Mouse (Mus musculus): Measurements from ENCODE around the gene Myh7.
A peak's percentile ranks its signal among the peaks of the same experiment; 100 is the strongest.

The Myh7 gene

DNA sequence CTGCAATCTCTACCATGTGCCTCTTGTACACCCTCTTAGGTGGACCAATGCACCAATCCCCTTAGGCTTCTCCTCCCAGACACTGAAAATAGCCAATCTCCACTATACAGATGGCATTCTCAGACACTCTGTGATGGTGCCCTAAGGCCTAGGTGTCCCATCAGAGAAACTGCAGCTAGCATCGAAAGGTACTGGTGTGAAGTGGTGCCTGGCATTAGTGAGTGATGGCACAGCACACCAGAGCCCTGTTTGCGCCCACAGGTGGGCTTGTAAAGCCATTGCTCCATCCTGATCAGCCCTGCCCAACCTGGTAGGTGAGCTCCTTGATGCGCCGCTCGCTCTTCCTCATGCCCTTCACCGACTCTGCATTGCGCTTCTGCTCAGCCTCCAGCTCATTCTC is 50.5 kb downstream of the Myh7 start:
- DNase-seq (ENCODE audit: low spot score in 2 of 2) = no peak

- no peak for DNase-seq (ENCODE audit: low spot score in 2 of 2)
Measured at GRCm38 (mm10) chr14:54942479-54942878, 51.9 kb downstream of the Myh7 start.

DNA sequence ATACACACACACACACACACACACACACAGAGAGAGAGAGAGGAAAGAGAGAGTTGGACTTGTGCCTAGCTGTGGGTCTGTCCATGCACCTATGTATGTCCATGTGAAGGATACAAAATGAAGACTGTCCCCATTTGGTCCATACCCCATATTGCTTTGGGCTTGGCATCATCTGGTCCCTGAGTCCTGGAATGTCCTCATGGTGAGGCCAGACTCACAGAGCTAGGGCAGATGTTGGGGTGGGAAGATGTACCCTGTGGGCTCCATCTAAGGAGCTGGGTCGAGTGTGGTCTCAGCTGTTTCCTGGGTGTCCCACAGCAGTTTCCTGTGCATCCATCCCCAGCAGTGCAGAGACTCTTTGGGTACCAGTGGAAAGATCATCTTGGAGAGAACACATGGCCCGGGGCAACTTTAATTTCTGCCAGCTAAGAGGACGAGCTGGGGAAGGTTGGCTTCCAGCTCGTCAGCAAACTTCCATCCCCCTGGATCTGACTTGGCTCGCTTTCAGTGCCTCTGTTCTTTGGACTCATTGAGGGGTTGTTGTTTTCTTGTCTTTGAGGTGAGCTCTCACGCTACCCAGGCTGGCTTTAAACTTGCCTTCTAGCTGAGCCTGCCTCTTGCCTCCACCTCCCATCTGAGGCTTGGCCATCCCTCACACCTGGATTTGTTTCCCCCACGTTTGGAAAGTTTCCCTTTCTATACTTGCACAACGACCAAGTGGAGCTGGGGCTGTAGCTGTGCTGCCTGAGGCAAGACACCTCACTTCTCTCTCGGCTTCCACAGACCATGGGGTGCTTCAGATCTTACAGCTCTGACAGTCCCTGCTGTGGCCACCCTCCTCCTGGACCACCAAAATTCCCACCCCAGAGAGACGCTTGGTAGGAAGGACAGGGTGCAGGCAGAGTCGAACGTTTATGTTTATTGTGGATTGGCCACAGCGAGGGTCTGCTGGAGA is 53.1 kb downstream of the Myh7 start:
- no peak for DNase-seq (ENCODE audit: low spot score in 2 of 2)

DNA sequence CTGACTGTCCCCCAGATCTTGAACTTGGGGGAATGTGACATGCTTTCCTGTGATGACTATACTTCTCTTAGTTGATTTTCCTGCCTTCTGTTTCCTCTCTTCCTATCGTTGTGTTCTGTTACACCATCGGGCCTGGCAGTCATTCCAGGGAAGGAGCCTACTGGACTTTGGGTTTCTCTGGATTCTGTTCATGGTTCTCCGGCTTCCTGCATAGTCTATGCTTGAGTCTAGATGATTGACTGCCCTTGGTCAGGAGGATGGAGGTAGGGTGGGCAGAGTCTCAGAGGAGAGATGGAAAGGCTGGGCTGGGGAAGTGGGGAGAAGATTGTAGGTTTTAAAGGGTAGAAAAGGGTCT is 54.3 kb downstream of the Myh7 start:
- DNase-seq (ENCODE audit: low spot score in 2 of 2) = no peak

DNA sequence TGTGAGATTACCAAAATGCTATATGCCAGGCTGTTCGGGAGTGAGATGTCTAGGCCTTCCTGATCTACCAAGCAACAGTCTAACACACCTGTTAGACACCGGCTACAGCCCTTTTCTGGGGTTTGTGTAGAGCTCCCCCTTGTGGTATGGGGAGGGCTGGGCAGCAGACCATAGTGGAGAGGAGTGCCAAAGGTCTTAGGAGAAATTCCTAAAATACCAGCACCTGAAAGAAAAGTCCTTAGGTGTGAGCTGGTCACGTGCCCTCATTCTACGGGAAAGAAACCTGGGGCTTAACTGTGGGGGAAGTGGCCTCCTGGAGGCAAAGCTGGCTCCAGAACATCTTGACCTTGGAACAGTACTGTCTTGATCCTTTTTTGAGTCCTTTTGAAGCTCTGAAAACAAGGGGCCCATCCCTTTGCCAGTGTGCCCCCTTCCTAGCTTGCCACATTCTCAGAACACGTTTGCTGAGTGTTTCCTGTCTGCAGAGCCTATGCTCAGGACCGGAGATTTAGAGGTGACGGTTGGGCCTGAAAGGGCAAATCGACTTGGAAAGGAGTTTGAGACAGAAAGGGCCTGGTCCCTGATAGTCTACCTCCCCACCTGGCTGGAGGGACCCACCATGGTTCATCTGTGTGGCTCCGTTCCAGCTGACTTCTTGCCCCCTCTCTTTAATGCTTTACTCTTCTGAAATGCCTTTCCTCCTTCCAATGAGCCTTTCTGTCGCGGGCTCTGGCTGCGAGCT is 54.8 kb downstream of the Myh7 start:
- peak; percentile 42 to 72 for DNase-seq (ENCODE audit: low spot score in 2 of 2)

GRCm38 (mm10) chr14:54938431-54939219 is 55.8 kb downstream of the Myh7 start:
- DNase-seq (ENCODE audit: low spot score in 2 of 2) = no peak

DNA sequence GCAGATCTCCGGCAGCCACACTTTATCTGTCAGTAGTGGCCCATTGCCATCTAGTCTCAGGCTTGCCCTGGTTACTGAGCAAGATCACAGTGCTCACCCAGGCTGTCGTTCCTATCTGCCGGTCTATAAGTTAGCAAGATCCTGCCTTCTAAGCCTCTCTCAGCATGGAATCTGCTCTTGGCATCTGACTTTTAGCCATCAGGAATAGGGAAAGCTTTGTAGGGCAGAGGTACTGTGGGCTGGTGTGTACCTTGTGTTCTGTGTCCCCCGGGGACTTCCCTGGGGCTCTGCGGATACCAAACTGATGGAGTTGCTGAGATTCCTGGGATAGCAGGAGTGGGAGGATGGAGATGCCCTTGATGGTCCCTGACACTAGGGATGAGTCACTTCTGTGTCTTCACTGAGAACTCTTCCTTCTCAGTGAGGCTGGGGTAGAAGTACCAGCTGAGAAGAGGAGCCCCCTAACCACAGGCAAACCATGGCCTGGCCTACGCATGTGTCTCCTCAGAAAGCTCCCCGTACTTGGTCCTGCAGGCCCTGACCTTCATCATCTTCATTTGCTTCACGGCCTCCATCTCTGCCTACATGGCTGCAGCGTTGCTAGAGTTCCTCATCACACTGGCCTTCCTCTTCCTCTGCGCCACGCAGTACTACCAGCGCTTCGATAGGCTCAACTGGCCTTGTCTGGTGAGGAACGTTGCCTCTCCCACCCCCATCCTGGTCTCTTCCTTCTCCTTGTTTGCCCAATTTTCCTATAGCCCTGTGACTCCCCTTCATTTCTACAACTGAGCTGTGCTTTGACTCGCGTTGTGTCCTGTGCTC is 56.9 kb downstream of the Myh7 start:
- DNase-seq (ENCODE audit: low spot score in 2 of 2) = no peak

GRCm38 (mm10) chr14:54936831-54937160 is 57.6 kb downstream of the Myh7 start:
- no peak for DNase-seq (ENCODE audit: low spot score in 2 of 2)

DNA sequence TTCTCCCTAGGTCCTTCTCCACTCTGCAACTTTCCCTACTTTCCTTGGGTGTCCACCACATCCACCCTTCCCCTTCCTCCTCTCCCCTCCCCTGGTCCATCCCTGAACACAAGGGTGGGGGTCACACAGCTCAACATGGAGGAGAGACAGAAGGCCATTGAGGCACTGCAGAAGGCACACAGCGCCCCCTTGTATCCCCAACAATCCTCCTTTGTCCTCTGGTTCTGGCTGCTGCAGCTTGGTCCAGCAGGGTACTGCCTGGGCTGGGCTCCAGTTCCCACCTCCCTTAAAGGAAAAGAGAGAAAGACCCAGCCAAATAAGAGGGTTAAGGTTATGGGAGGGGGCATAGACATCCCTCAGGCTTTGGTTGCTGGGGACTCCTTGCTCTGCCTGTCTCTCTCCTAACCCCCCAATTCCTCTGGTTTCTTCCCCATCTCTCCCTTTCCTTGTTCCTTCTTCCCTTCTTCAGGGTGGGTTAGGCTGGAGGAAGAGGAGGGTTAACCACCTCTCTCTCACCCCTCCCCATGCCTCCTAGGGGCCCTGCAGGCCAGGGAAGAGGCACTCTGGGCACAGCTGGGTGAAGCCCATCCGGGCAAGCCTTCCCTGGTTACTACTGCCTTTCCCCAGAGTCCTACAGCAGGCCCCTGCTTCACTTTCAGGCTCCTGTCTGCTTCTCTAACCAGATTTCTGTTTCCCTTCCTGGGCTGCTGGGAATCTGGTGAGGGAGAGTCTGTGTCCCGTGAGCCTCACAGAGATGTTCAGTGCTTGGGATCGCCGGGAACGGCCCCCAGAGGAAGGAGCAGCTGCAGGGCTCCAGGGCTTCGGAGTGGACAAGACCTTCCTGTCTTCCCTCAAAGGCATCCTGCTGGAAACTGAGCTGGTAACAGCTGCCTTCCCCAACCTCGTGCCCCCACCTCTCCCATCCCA is 58.3 kb downstream of the Myh7 start, which contains the start of gene Cmtm5:
TSS of gene Cmtm5 (plus strand) at position 358 of the 927 bp plus-strand sequence.
- no peak for DNase-seq (ENCODE audit: low spot score in 2 of 2)

GRCm38 (mm10) chr14:54932645-54933150 is 61.7 kb downstream of the Myh7 start, which contains the start of gene Il25:
TSS of gene Il25 (plus strand) at chr14:54932695.
- no peak for DNase-seq (ENCODE audit: low spot score in 2 of 2)

GRCm38 (mm10) chr14:54930431-54930830 is 64.0 kb downstream of the Myh7 start:
- no peak for DNase-seq (ENCODE audit: low spot score in 2 of 2)

- no peak for DNase-seq (ENCODE audit: low spot score in 2 of 2)
Measured at GRCm38 (mm10) chr14:54929801-54930200, 64.6 kb downstream of the Myh7 start.

DNA sequence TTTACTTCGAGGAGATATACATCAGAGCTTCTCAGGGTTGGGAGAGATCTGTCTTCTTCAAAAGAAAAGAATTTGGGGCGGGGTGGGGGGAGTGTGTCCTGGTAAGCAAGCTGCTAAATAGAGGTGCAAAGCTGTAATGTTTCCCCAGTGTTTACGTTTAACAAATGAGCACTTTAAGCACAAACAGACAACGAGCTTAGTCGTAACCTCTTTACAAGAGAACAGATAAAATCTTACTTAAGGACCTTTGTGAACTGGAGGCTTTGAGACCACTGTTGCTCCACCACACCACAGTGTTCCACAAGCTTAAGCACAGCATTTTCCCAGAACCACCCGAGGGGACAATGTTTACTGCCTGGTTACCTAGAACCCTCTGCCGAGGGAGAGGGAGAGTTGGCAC is 67.1 kb downstream of the Myh7 start:
- DNase-seq (ENCODE audit: low spot score in 2 of 2) = no peak

DNA sequence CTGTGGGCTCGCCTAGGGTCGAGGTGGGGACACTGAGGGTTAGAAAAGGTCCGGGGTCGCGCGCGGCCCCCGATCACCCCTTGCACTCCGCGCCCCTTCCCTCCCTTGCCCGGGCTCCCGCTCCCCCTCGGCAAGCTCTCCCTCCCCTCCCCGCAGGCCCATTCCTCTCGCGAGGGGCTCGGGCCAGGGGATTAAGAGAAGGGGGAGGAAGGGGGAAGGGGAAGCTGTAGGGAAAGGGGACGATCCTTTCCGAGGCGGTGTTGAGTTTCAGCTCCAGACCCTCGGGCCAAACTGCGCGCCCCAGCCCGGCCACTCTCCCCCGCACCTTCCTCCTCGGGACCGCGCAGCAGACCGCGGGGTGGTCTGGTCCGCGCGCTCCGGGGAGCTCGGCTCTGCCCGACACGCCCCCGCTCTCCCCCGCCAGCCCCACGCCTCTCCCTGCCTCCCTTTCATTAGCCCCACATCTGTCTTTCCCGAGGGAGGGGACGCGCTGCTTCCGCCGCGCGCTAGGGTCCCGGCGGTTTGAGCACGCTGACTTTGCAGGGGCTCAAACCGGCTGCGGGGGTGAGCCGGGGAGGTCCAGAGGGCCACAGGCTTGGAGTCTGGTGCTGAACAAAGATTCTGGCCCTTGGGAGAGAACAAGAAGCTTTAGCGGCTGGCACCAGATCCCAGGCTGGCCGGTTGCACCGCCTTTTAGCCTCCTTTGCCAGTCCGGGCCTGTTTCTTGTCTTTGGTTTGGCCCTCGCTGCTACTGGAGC is 67.8 kb downstream of the Myh7 start:
- no peak for DNase-seq (ENCODE audit: low spot score in 2 of 2)

DNA sequence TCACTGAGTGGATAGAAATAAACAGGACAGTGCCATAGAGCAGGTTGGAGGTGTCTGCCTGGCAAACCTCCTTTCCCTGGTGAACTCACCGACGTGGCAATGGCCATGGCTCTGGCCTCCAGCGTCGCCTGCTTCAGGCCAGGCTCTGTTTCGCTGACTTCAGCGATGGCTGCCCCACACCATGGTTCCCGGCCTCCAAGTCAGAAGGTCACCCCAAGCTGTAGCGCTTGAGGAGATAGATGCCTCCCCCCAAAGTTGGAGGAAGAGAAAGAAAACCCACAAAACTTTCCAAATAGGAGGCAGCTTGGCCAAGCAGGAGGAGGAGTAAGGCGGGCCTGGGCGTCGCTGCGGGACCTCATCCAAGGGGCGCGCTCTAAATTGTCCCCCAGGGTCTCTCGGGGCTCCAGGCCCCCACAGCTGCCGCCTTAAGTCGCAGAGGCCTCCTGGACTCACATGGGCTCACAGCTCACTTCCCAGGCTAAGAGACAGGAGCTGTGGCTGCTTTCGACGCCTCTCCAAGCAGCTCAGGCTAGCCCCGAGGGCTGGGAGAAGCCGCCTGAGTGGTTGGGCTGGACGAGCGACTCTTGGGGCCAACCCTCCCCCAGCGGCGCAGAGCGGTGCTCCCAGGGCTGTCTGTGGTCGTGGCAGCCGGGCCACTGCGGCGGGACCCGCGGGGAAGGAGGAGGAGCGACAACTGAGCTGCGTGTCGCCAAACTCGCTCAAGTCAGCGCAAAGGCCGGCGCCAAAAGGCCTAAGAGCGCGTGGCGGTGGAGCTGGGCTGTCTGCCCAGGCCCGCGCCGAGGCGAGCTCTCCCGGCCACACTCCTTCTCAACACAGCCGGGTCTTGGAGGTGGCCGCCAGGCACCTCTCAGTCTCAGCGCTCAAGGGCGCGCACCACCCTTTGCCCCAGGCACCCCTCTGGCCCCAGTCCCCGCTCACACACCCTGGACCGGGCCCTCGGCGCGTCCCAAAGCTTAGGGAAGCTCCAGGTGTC is 68.8 kb downstream of the Myh7 start, which contains the start of gene Efs:
TSS of gene Efs (minus strand) at position 778 of the 994 bp plus-strand sequence.
- DNase-seq (ENCODE audit: low spot score in 2 of 2) = peak in 1 of 2 experiments; percentile 12

GRCm38 (mm10) chr14:54924641-54925348 is 69.6 kb downstream of the Myh7 start:
- DNase-seq (ENCODE audit: low spot score in 2 of 2) = no peak
